Mouse (Mus musculus) right cerebral cortex, adult 2 months (tissue): ENCODE measurements at regions not wholly inside any gene's neighbourhood (a gene's known extent, or its start where the extent isn't known, plus 50 kb on each side); places are given as distances from the start of the nearest gene placed in this dataset.
"Not testable (repeated sequence)": the region's sequence is repeated elsewhere in the genome, so short reads cannot be mapped to it uniquely, and the experiment has no call there.

Source experiments
- DNase-seq, 2 experiments: peaks; one replicate each; pipeline ENCODE4 v3.0.0; 2021 to 2022; ENCODE audit warnings: low spot score in 2 of 2

- DNase-seq: not testable (repeated sequence)
These were observed 373.4 kb downstream of the Casp12 start for GRCm38 (mm10) chr9:5718585-5718984.

GRCm38 (mm10) chr9:5728843-5729242 is 383.6 kb downstream of the Casp12 start:
- no peak for DNase-seq

DNA sequence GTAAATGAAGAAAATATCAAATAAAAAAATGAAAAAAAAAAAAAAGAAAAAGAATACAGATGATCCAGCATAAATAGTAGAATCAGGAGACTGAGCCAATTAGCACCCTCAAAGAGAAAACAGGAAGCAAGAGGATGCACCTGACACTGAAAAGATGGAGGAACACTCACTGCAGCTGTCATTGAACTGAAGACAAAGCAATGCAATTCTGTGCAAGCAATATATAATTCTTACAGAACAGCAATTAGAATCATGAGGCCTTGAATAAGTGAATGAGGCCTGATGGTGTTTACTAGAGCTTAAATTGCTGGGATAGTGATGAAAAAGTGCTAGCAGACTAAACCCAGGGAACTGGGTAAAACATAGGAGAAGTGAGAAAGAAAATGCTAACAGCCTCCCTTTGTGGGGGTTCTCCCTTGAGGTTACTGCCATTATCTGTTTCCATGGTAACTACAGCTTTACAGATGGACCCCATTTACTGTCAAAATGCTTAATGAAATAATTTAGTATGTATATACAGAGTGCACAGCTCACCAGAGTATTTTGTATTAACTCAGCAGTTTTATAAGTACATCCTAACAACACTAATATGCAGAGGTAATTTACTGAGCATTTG is 407.6 kb downstream of the Casp12 start:
- no peak for DNase-seq

DNA sequence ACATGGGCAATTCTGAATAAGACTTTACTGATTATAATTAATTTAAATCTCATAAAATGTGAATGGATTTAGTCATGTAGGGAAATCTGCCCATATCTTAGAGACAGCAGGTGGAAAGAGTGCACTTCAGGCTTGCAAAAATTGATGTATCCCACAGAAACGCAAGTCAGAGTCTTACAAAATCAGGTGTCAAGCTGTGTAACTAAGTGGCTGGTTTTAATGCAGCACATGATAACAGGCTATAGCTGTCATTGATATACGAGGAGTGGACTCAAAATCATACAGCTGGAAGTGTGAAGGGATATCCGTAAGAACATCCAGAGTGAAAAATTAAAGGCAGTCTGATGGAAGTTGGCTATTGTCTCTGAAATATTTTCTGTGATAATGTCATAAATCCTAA is 408.6 kb downstream of the Casp12 start:
- no peak for DNase-seq

DNA sequence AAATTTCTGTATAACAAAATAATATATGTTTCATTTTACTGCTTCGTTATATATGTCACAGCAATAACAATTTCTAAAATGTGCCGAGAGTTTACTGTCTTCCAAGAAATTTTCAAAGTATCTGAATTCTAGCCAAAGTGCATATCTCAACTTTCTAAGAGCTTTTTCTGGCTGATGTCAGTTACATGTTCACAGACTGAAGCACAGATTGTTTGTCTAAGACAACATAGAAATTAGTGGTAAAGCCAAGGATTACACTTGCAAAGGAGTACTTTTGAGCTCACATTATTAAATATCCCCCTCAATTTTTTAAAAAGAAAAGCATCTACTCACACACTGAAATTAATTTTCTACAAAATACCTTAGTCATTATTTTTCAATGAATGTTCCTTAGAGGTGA is 407.2 kb upstream of the Pdgfd start:
- DNase-seq: no peak

DNA sequence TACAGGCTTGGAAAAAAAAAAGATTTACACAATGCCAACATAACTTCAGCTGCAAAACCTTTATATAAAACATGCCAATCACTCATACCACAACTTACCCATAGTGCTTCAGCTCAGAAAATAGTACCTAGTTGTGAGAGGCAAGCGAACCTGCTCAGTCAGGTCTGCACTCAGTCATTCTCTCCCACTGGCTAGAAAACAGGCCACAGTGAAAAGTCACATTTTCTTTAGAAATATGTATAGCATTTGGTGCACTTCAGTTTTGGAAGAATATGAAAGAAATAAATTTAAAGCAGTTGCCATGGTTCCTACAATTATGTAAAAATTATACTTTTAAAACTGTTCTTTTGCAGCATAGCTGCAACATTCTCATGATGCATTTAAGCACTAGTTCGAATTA is 398.5 kb upstream of the Pdgfd start:
- DNase-seq: no peak

DNA sequence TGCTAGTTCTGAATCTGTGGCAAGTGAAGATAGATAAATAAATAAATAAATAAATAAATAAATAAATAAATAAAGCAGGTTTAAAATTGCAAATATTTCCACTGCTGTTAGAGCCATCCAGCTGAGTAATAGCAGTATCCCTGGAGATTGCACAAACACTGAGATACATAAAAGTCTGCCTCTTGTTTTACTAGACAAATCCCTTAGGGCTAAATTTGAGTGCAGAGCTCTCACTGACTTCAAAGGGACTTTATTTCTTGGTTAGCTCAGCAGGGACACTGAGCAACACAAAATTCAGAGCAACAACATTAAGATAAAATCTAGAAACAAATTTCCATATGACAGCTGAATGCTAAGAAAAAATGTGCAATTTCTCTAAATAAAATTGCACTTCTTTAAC is 397.2 kb upstream of the Pdgfd start:
- no peak for DNase-seq
